Mouse (Mus musculus): ENCODE measurements at regions not wholly inside any gene's neighbourhood (a gene's known extent, or its start where the extent isn't known, plus 50 kb on each side); places are given as distances from the start of the nearest gene placed in this dataset.

DNA sequence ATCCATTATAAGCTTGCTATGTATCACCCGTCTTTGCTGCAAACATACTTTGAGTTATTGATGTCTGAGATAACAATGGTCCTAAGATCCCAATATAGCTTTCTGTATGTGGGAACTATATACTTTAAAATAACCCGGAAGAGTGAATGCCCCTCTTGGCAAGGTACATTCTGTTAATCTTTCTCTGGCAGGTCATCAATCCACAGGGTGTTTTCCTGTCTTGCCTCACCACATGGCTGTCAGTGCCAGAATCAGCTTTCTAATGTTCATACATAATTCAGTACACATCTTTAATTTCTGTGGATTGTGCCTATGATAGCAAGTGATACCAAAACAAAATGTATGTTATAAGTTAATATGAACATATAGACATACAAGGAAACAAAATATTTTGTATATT, 267.6 kb upstream of the Ppfia2 start:
- TF ChIP-seq CTCF (IDR thresholded peaks at IDR 0.05; ENCODE audit: low read depth) = no peak
- H3K4me1 ChIP-seq (replicated peaks; ENCODE audit: insufficient read depth, low read length) = no peaks in the 10 kb centered on the region
- no peak overlapping the region for H3K4me2 ChIP-seq (ENCODE audit: low read length)
- 51% methylated on average over 2 of the region's 2 CpGs for WGBS
- H3K36me3 ChIP-seq (ENCODE audit: insufficient read depth, low read length) = no peaks in the 10 kb centered on the region
- H3K4me3 ChIP-seq (replicated peaks; ENCODE audit: low read depth, low read length) = no peak overlapping the region
- H3K27me3 ChIP-seq (ENCODE audit: insufficient read depth, low read length) = no peaks in the 10 kb centered on the region
- no peak overlapping the region for H3K9ac ChIP-seq (ENCODE audit: low read depth, low read length)
- H3K9me3 ChIP-seq (replicated peaks; ENCODE audit: low read length) = no peaks in the 10 kb centered on the region
- ATAC-seq (replicated peaks; ENCODE audit: low FRiP score, low read depth) (no peak), DNase-seq (ENCODE audit: low spot score) (no peak)
- H3K27ac ChIP-seq = no peak overlapping the region

DNA sequence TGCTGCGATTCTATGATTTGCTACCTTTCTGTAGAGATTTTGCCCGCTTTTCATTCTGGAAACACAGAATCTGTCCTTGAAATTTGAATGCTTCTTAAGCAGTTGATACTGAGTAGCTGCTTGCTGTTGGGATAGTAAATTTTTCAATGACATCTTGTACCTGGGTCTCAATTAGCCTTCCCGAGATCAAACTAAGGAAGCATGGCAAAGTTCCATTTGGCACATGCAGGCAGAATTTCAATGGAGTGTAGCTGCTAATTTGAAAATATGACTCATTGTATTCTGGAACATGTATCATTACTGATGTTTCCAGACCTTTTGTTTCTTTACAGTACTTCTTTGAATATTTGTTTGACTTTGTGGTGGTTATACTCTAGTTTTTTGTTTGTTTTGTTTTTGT, 245.9 kb upstream of the Ppfia2 start:
- no peaks in the 10 kb centered on the region for H3K4me1 ChIP-seq (replicated peaks; ENCODE audit: insufficient read depth, low read length)
- H3K9ac ChIP-seq (ENCODE audit: low read depth, low read length) = no peak overlapping the region
- H3K27ac ChIP-seq = no peak overlapping the region
- no peaks in the 10 kb centered on the region for H3K27me3 ChIP-seq (ENCODE audit: insufficient read depth, low read length)
- ATAC-seq (replicated peaks; ENCODE audit: low FRiP score, low read depth) = no peak
- H3K36me3 ChIP-seq (ENCODE audit: insufficient read depth, low read length) = no peaks in the 10 kb centered on the region
- TF ChIP-seq CTCF (IDR thresholded peaks at IDR 0.05; ENCODE audit: low read depth) = no peak
- no peak for DNase-seq (ENCODE audit: low spot score)
- H3K4me3 ChIP-seq (replicated peaks; ENCODE audit: low read depth, low read length) = no peak overlapping the region
- H3K4me2 ChIP-seq (ENCODE audit: low read length) = no peak overlapping the region
- H3K9me3 ChIP-seq (replicated peaks; ENCODE audit: low read length) = no peaks in the 10 kb centered on the region
- 82% methylated on average over 3 of the region's 3 CpGs for WGBS

DNA sequence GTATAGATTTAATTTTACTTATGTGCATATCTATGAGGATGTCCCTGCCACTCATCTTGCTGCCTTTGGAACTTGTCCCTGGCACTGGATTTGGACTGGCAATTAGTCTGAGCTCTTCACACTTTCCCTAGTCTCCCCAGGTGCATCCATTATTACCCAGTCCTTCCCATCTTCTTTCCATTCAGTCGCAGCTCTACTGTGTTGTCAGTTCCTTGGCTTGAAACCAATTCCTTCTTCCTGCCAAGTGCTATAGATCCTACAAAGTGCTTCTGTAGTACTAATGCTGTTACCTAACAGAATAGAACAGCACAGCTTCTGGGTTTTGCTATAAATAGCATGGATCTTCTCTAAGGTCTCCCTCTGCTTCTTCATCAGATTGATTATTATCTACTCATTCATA, 228.0 kb upstream of the Ppfia2 start:
- Histone ChIP-seq H3K4me2 (ENCODE audit: low read length) (no peak overlapping the region), H3K9ac (ENCODE audit: low read depth, low read length) (no peak overlapping the region), H3K9me3 (replicated peaks; ENCODE audit: low read length) (no peaks in the 10 kb centered on the region), H3K4me3 (replicated peaks; ENCODE audit: low read depth, low read length) (no peak overlapping the region), H3K27me3 (ENCODE audit: insufficient read depth, low read length) (no peaks in the 10 kb centered on the region), H3K27ac (no peak overlapping the region), H3K36me3 (ENCODE audit: insufficient read depth, low read length) (no peaks in the 10 kb centered on the region), H3K4me1 (replicated peaks; ENCODE audit: insufficient read depth, low read length) (no peaks in the 10 kb centered on the region)
- WGBS = 48% methylated on average over 1 of the region's 1 CpGs
- TF ChIP-seq CTCF (IDR thresholded peaks at IDR 0.05; ENCODE audit: low read depth) = no peak
- DNase-seq (ENCODE audit: low spot score) = no peak
- ATAC-seq (replicated peaks; ENCODE audit: low FRiP score, low read depth) = no peak

DNA sequence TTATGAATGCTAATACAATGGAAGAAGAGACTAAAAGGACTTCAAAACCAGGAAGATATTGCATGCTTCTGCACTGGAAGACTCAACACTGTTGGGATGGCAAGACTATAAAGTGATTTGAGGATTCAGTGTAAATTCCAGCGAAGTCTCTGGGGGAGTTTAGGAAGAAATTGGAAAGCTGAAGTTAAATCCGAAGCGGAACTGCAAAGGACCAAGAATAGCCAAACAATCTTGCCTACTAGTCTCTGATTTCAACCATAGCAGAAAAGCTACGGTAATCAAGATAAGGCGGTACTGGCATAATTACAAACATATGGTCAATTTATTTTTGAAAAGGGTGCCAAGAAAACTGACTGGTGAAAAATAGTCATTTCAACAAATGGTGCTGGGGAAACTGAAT, 216.0 kb upstream of the Ppfia2 start:
- no peak for TF ChIP-seq CTCF (IDR thresholded peaks at IDR 0.05; ENCODE audit: low read depth)
- H3K9ac ChIP-seq (ENCODE audit: low read depth, low read length) = no peak overlapping the region
- no peaks in the 10 kb centered on the region for H3K27me3 ChIP-seq (ENCODE audit: insufficient read depth, low read length)
- H3K4me3 ChIP-seq (replicated peaks; ENCODE audit: low read depth, low read length) = no peak overlapping the region
- H3K27ac ChIP-seq = no peak overlapping the region
- DNase-seq (ENCODE audit: low spot score) (no peak), ATAC-seq (replicated peaks; ENCODE audit: low FRiP score, low read depth) (no peak)
- WGBS = 76% methylated on average over 5 of the region's 5 CpGs
- no peak overlapping the region for H3K4me2 ChIP-seq (ENCODE audit: low read length)
- no peaks in the 10 kb centered on the region for H3K9me3 ChIP-seq (replicated peaks; ENCODE audit: low read length)
- H3K36me3 ChIP-seq (ENCODE audit: insufficient read depth, low read length) = no peaks in the 10 kb centered on the region
- H3K4me1 ChIP-seq (replicated peaks; ENCODE audit: insufficient read depth, low read length) = no peaks in the 10 kb centered on the region

DNA sequence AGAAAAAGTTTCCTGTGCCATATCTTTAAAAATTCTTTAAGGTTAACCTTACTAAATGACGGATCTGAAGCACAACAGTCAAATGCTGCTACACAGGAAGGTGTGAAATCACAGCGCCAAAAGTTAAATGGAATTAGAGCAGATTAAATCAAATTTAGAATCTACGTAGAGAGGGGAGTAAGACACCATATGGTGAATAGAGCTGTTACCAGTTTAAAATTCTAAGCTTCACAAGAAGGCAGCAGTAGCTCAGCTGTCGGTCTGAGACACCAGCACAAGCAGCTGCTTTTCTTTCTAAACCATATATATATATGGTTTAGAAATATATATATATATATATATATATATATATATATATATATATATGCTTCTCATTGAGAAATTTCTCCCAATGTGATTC, 210.3 kb upstream of the Ppfia2 start:
- DNase-seq (ENCODE audit: low spot score) = no peak
- no peak overlapping the region for H3K27ac ChIP-seq
- no peaks in the 10 kb centered on the region for H3K27me3 ChIP-seq (ENCODE audit: insufficient read depth, low read length)
- no peak for ATAC-seq (replicated peaks; ENCODE audit: low FRiP score, low read depth)
- H3K9ac ChIP-seq (ENCODE audit: low read depth, low read length) = no peak overlapping the region
- no peaks in the 10 kb centered on the region for H3K36me3 ChIP-seq (ENCODE audit: insufficient read depth, low read length)
- H3K4me1 ChIP-seq (replicated peaks; ENCODE audit: insufficient read depth, low read length) = no peaks in the 10 kb centered on the region
- TF ChIP-seq CTCF (IDR thresholded peaks at IDR 0.05; ENCODE audit: low read depth) = no peak
- no peaks in the 10 kb centered on the region for H3K9me3 ChIP-seq (replicated peaks; ENCODE audit: low read length)
- H3K4me2 ChIP-seq (ENCODE audit: low read length) = no peak overlapping the region
- H3K4me3 ChIP-seq (replicated peaks; ENCODE audit: low read depth, low read length) = no peak overlapping the region
- WGBS = 88% methylated on average over 4 of the region's 4 CpGs

DNA sequence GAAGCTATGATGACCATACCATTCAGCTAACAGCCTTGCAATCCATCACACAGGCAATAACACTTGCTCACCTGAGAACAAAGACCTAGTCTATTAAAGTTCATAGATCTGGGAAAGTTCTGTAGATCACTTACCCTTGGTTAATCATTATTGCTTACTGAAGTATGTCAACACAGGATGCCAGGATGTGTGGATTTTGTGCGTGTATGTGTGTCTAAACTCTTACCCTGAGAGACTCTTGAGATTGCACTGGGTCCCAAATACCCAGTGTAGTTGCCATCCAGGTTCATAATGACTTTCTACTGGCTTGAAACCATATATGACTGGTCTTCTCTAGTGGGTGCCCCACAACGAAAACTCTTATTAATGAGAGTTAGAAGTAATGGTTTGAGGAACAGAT, 196.8 kb upstream of the Ppfia2 start:
- WGBS = 69% methylated on average over 2 of the region's 2 CpGs
- Histone ChIP-seq H3K27ac (no peak overlapping the region), H3K36me3 (ENCODE audit: insufficient read depth, low read length) (no peaks in the 10 kb centered on the region), H3K27me3 (ENCODE audit: insufficient read depth, low read length) (no peaks in the 10 kb centered on the region), H3K9me3 (replicated peaks; ENCODE audit: low read length) (no peaks in the 10 kb centered on the region), H3K4me2 (ENCODE audit: low read length) (no peak overlapping the region), H3K9ac (ENCODE audit: low read depth, low read length) (no peak overlapping the region), H3K4me3 (replicated peaks; ENCODE audit: low read depth, low read length) (no peak overlapping the region), H3K4me1 (replicated peaks; ENCODE audit: insufficient read depth, low read length) (no peaks in the 10 kb centered on the region)
- DNase-seq (ENCODE audit: low spot score) = no peak
- ATAC-seq (replicated peaks; ENCODE audit: low FRiP score, low read depth) = no peak
- no peak for TF ChIP-seq CTCF (IDR thresholded peaks at IDR 0.05; ENCODE audit: low read depth)

DNA sequence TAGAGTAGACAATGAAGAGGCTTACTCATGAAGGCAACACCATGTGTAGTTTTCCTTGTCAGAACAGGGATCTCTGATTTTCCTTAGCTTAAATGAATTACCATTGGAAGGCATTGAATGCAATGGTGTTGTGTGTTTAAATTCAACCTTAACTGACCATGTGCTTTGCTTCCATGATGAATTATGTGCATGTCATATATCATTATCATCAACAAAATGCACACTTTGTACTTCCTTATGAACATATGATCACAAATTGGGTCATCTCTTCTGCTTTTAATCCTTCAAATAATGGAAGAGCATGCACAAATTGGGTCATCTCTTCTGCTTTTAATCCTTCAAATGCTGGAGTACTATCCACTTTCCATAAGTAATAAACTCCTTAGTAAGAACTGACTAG, 180.2 kb upstream of the Ppfia2 start:
- no peaks in the 10 kb centered on the region for H3K36me3 ChIP-seq (ENCODE audit: insufficient read depth, low read length)
- no peaks in the 10 kb centered on the region for H3K9me3 ChIP-seq (replicated peaks; ENCODE audit: low read length)
- H3K4me2 ChIP-seq (ENCODE audit: low read length) = no peak overlapping the region
- DNase-seq (ENCODE audit: low spot score) (no peak), ATAC-seq (replicated peaks; ENCODE audit: low FRiP score, low read depth) (no peak)
- H3K9ac ChIP-seq (ENCODE audit: low read depth, low read length) = no peak overlapping the region
- H3K4me3 ChIP-seq (replicated peaks; ENCODE audit: low read depth, low read length) = no peak overlapping the region
- H3K27ac ChIP-seq = no peak overlapping the region
- no peaks in the 10 kb centered on the region for H3K4me1 ChIP-seq (replicated peaks; ENCODE audit: insufficient read depth, low read length)
- no peaks in the 10 kb centered on the region for H3K27me3 ChIP-seq (ENCODE audit: insufficient read depth, low read length)
- TF ChIP-seq CTCF (IDR thresholded peaks at IDR 0.05; ENCODE audit: low read depth) = no peak

Data from kidney, postnatal 0 days (tissue).